Mouse (Mus musculus) midbrain, embryonic 16.5 days (tissue): Measurements from ENCODE around the gene Krtap5-4. TPM values are rescaled to one million over a fixed set of nuclear protein-coding genes. Genes with fewer than 3 reads are reported as not detected.
"Not testable (repeated sequence)": the region's sequence is repeated elsewhere in the genome, so short reads cannot be mapped to it uniquely, and the experiment has no call there.

ENCODE experiments used
- ATAC-seq: fragments of 200-750 bp; cut with Nextera tagmentation; 2 replicates; pipeline ENCODE4 v1.8.0; 2017; ENCODE audit warnings: moderate TSS enrichment
- H3K27ac ChIP-seq: fragments of 300-500 bp; sonication (generic); 2 replicates; pipeline ENCODE4 v1.5.1; 2014; ENCODE audit warnings: mild to moderate bottlenecking, low read length, mixed read lengths
- H3K27me3 ChIP-seq: fragments of 300-500 bp; sonication (generic); 2 replicates; pipeline ENCODE4 v1.6.1; 2014; ENCODE audit warnings: low read depth, low read length, mixed read lengths; ENCODE audit not compliant: control insufficient read depth, insufficient read depth
- H3K36me3 ChIP-seq: fragments of 300-500 bp; sonication (generic); 2 replicates; pipeline ENCODE4 v1.6.1; 2014; ENCODE audit warnings: mild to moderate bottlenecking, low read length, moderate library complexity, mixed read lengths; ENCODE audit not compliant: control insufficient read depth, insufficient read depth
- H3K4me1 ChIP-seq: fragments of 300-500 bp; sonication (generic); 2 replicates; pipeline ENCODE4 v1.6.1; 2014; ENCODE audit warnings: mild to moderate bottlenecking, low read length, mixed read lengths; ENCODE audit not compliant: control insufficient read depth, insufficient read depth
- H3K4me2 ChIP-seq: fragments of 300-500 bp; sonication (generic); 2 replicates; pipeline ENCODE4 v1.6.1; 2014; ENCODE audit warnings: mild to moderate bottlenecking, low read length, mixed read lengths
- H3K4me3 ChIP-seq: fragments of 300-500 bp; sonication (generic); 2 replicates; pipeline ENCODE4 v1.5.1; 2014; ENCODE audit warnings: low read depth, mild to moderate bottlenecking, low read length, moderate library complexity, mixed read lengths
- H3K9ac ChIP-seq: fragments of 300-500 bp; sonication (generic); 2 replicates; pipeline ENCODE4 v1.6.1; 2014; ENCODE audit warnings: low read depth, low read length, mixed read lengths
- H3K9me3 ChIP-seq: fragments of 300-500 bp; sonication (generic); replicated peaks from 2 replicates; pipeline ENCODE4 v1.6.1; 2014; ENCODE audit warnings: mild to moderate bottlenecking, low read length, mixed read lengths; ENCODE audit not compliant: control insufficient read depth, poor library complexity, severe bottlenecking
- WGBS: fragments of 180-500 bp; shearing (Covaris S2); extraction: QIAGEN DNeasy Blood & Tissue Kit; methylation state at CpG from one replicate; pipeline ENCODE4 v1.1.7; 2014; 5-methylcytosine and 5-hydroxymethylcytosine counted together
- polyA plus RNA-seq: library from polyadenylated mRNA; unstranded; fragments of >200 nt; fragmentation: Nextera tagmentation; extraction: Ambion mirVana; gene quantifications from 2 replicates; pipeline ENCODE4 v1.2.1, GENCODE M21; 2015

Krtap5-4 gene
- polyA plus RNA-seq, 1 experiment from 2014 or later = not detected

DNA sequence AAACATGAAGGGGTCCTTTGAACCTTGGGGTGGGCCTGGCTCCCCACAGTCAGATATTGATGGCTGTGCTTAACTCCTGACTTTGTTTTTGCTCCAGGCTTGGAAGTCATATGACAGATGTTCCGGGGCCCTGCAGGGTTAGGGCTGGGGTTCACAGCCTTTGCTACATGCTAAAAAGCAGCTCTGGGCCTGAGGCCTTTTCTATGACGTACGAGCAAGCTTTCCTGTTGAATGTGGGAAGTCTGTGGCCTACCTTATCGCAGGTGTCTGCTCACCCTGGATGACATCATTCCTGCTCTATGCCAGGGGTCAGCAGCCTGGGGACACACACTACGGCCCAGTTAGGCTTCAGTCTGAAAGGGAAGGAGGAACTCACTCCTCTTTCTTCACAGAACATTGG, 13.9 kb downstream of the Krtap5-4 start:
- no peak for ATAC-seq
- no peak overlapping the region for H3K9ac ChIP-seq
- H3K36me3 ChIP-seq = no peaks in the 10 kb centered on the region
- H3K4me1 ChIP-seq = no peaks in the 10 kb centered on the region; the same call in 1 of the 2 replicates
- no peak overlapping the region for H3K4me3 ChIP-seq
- no peak overlapping the region for H3K27ac ChIP-seq
- H3K4me2 ChIP-seq = no peak overlapping the region
- no peaks in the 10 kb centered on the region for H3K9me3 ChIP-seq
- WGBS = 85% methylated on average over 5 of the region's 5 CpGs
- no peaks in the 10 kb centered on the region for H3K27me3 ChIP-seq

DNA sequence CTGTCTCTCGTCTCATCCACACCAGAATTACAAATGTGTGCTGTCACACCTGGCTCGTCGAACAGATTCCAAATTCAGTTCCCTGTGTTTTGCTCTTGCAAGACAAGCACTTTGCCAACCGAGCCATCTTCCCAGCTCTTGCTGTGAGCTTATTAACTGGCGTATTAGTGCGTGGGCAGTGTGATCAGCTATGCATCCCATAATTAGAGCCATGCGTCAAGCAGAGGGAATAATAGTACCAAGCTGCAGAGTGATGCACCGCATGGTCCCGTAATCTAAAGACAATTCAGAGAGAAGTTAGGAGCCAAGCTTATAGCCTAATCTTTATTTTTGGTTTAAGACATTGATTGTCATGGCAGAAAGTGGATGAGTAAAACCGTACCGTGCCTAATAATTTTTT, 15.8 kb downstream of the Krtap5-4 start:
- ATAC-seq = no peak

DNA sequence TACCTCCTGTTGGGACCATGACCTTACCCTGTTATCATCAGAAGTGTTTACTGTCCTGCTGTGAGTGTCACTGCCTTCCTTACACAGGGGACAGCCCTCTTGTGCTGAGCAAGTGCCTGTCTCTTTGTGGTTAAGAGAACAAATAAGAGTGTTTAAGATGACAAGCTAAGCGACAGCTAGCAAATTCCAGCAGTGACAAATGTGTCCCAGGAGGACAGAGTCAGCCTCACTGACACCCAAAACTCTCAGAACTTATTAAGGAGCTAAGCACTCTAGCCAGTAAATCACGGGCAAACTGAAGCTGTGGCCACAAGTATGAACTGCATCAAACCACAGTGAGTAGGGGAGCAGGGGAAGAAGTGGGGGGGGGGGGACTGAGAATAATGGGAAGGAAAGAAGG, 17.6 kb downstream of the Krtap5-4 start:
- no peaks in the 10 kb centered on the region for H3K4me1 ChIP-seq
- H3K4me3 ChIP-seq = no peak overlapping the region
- ATAC-seq = no peak
- no peak overlapping the region for H3K9ac ChIP-seq
- no peaks in the 10 kb centered on the region for H3K36me3 ChIP-seq
- H3K27me3 ChIP-seq = no peaks in the 10 kb centered on the region
- no peak overlapping the region for H3K4me2 ChIP-seq
- no peak overlapping the region for H3K27ac ChIP-seq
- no peaks in the 10 kb centered on the region for H3K9me3 ChIP-seq
- 39% methylated on average over 2 of the region's 2 CpGs for WGBS

More for the DNA sequence above, 15.8 kb downstream of the Krtap5-4 start:
- H3K4me1 ChIP-seq = no peaks in the 10 kb centered on the region; the same call in 1 of the 2 replicates
- H3K4me2 ChIP-seq = no peak overlapping the region
- H3K36me3 ChIP-seq = no peaks in the 10 kb centered on the region
- no peak overlapping the region for H3K9ac ChIP-seq
- H3K27me3 ChIP-seq = no peaks in the 10 kb centered on the region
- no peaks in the 10 kb centered on the region for H3K9me3 ChIP-seq
- WGBS = 76% methylated on average over 11 of the region's 11 CpGs
- H3K4me3 ChIP-seq = no peak overlapping the region
- H3K27ac ChIP-seq = no peak overlapping the region

DNA sequence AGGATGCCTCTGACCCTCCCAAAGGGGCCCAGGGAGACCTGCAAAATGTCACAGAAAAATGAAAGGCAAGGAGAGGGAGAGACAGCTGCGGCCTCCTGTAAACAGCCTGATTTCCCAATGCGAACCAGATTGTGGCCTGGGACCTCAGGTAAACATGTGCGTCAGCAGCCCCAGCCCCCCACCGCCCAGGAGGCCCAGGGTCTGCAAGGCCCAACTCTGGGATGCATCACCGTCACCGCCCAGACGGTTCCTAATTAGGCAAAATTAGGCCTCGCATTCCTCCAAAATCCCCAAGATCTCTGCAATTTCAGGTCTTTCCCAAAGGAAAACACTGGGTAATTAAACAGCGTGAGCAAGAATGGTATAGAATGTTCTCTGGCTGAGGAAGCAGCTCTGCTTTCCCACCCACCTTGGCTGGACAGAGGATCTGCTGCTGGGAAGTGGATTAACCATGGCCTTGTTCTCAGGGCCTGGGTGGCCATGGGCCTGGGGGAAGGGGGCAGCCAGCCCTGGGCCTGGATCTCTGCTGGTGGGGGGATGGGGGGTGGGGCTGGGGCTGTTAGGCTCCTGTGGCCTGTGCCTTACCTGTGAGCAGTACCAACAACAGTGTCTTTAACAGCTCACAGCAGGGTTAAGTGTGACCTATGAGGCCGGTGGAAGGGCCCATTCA, 18.4 kb downstream of the Krtap5-4 start:
- not testable (repeated sequence) for H3K4me1 ChIP-seq, H3K9ac ChIP-seq, H3K27ac ChIP-seq, H3K4me2 ChIP-seq, H3K36me3 ChIP-seq, H3K9me3 ChIP-seq, H3K4me3 ChIP-seq, ATAC-seq, H3K27me3 ChIP-seq
- WGBS = 51% methylated on average over 3 of the region's 10 CpGs

DNA sequence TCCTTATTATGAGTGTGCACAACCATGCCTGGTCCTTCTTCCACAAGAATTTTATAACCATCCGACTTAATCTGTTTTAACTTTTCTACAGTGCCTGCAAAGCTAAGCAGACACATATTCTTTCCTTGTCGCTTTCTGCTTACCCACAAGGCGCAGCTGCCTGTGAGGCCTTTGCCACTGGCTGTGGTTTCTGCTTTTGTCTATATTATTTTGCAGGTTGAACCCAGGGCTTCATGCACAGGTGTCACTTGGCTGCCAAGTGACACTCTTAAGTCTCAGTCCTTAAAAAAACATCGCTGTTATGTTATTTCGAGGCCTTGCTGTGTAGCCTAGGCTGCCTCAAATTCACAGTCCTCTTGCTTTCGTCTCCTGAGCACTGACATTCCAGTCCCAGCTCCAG, 19.3 kb downstream of the Krtap5-4 start:
- WGBS = 95% methylated on average over 6 of the region's 6 CpGs

DNA sequence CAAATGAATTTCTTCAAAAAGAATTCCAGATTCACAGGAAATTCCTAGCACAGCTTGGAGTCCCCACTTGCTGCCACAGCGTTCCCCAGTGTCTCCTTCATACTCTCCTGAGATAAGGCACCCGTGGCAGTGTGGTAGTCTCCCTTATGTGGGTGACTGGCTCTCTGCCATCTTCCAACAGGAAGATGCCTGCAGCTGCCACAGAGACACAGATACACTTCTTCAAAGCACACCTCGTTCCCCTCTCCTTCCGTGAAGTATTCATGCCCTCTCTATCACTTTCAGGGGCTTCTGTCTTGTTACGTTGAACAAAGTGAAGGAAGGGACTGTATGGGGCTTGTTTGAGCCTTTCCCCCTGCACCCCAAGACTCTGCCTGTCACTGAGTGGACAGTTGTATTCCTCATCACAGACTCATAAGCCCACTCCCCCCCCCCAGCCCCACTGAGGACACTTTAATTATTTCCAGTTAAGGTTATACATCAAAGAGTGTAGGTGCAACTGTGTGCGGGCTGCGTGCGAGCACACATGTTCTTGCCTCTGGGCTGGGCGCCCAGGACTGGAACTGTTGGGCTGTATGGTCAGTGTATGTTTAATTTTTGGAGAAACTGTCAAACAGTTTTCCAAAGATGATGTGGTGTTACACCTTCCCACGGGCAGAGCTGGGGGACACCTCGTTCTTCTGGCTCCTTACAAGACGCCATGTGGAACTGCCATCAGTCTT, 20.2 kb downstream of the Krtap5-4 start:
- no peak for ATAC-seq
- Histone ChIP-seq H3K4me3 (no peak overlapping the region), H3K27ac (no peak overlapping the region), H3K27me3 (no peaks in the 10 kb centered on the region), H3K36me3 (no peaks in the 10 kb centered on the region), H3K4me1 (no peaks in the 10 kb centered on the region), H3K9ac (no peak overlapping the region), H3K4me2 (no peak overlapping the region), H3K9me3 (no peaks in the 10 kb centered on the region)
- 89% methylated on average over 12 of the region's 12 CpGs for WGBS

More for the DNA sequence above, 19.3 kb downstream of the Krtap5-4 start:
- no peaks in the 10 kb centered on the region for H3K36me3 ChIP-seq
- no peak overlapping the region for H3K4me2 ChIP-seq
- no peak for ATAC-seq
- no peak overlapping the region for H3K4me3 ChIP-seq
- no peak overlapping the region for H3K27ac ChIP-seq
- H3K27me3 ChIP-seq = no peaks in the 10 kb centered on the region
- H3K4me1 ChIP-seq = no peaks in the 10 kb centered on the region
- H3K9ac ChIP-seq = no peak overlapping the region
- no peaks in the 10 kb centered on the region for H3K9me3 ChIP-seq

DNA sequence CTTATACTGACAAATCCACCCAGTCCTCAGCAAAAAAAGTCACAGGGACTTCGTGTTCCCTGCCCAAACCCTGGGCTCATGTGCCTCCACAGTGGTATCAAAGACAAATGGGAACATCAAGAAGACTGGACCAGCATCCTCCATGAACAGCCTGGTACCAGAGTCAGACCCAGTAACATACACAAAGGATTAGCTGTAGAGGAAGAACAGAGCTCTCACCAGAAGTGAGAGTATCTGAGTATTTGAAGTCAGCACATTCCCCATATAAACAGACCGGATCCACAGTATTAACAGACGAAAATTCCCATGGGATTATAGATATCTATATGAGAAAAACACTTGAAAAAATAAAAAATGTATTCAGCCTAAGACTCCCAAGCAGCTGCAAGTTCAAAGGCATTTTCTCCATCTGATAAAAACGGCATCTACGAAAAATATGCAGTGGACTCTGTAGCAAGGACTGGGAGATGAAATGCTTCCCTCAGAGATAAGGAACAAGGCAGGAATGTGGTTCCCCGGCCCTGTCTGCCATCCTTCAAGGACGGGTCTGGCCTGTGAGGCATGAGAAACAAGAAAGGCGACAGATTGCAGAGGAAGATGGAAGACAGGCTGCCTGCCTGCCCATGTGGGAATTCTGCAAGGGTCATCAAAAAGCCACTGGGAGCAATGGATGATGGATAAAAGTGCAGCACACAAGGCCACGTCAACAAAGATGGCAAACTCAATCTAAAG, 23.5 kb downstream of the Krtap5-4 start:
- ATAC-seq = no peak
- H3K27ac ChIP-seq = no peak overlapping the region
- no peaks in the 10 kb centered on the region for H3K27me3 ChIP-seq
- H3K4me3 ChIP-seq = no peak overlapping the region
- H3K4me2 ChIP-seq = no peak overlapping the region
- no peaks in the 10 kb centered on the region for H3K4me1 ChIP-seq
- H3K36me3 ChIP-seq = no peaks in the 10 kb centered on the region
- H3K9me3 ChIP-seq = no peaks in the 10 kb centered on the region
- H3K9ac ChIP-seq = no peak overlapping the region
- 69% methylated on average over 9 of the region's 9 CpGs for WGBS

DNA sequence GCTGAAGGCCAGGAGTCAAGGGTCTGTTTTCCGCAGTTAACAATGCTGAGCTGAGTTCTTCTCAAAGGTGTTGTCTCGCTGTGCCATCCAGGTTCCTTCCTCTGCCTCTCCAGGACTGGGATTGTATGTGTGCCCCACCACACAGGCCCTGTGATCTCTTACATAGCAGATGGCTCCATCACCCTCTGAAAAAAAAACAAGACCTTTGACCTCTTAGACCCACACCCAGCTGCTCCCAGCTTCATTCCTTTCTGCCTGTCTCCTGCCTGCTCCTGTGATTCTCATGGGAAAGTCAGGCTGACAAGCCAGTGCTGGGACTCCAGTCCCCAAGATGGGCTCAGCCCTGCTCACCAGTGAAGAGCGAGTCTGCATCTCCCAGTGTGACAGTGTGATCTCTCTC, 25.2 kb downstream of the Krtap5-4 start:
- 70% methylated on average over 3 of the region's 3 CpGs for WGBS
- ATAC-seq = no peak

DNA sequence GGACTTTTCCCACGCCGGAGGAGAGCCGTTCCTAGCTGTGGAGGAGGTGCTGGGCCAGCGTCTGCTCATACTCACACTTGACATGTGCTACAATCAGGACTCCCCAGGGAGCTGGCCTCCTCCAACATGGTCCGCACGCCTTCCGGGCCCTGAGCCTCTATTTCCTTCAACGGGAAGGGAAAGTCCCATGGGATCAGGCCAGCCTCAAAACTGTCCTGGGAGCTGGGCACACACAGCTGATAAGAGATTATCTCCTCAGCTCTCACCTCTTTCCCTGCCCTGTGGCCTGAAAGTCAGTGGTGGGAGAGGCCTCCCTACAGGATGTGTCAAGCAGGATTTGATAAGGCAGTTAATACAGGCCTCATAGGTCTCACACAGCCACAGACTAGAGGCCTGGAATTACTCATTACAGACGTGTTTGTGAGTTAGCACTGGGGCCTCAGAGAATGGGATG, 26.9 kb downstream of the Krtap5-4 start:
- no peak for ATAC-seq
- no peaks in the 10 kb centered on the region for H3K9me3 ChIP-seq
- no peak overlapping the region for H3K4me2 ChIP-seq
- WGBS = 75% methylated on average over 9 of the region's 9 CpGs
- no peaks in the 10 kb centered on the region for H3K36me3 ChIP-seq
- no peaks in the 10 kb centered on the region for H3K4me1 ChIP-seq
- no peak overlapping the region for H3K27ac ChIP-seq
- no peak overlapping the region for H3K4me3 ChIP-seq
- H3K9ac ChIP-seq = no peak overlapping the region
- no peaks in the 10 kb centered on the region for H3K27me3 ChIP-seq

More for the DNA sequence above, 25.2 kb downstream of the Krtap5-4 start:
- Histone ChIP-seq H3K9me3 (no peaks in the 10 kb centered on the region), H3K36me3 (no peaks in the 10 kb centered on the region), H3K9ac (no peak overlapping the region), H3K4me3 (no peak overlapping the region), H3K4me2 (no peak overlapping the region), H3K27ac (no peak overlapping the region), H3K4me1 (no peaks in the 10 kb centered on the region), H3K27me3 (no peaks in the 10 kb centered on the region)
